Mouse (Mus musculus): Measurements from ENCODE around the gene 4833420G17Rik.
A peak's percentile ranks its signal among the peaks of the same experiment; 100 is the strongest.
"Not testable (repeated sequence)": the region's sequence is repeated elsewhere in the genome, so short reads cannot be mapped to it uniquely, and the experiment has no call there.

Gene 4833420G17Rik

GRCm38 (mm10) chr13:119462596-119463560 lies at the start of gene 4833420G17Rik:
Gene 4833420G17Rik, plus strand, starts transcription at chr13:119462768.
- peak; percentile 85 to 92 for DNase-seq (ENCODE audit: low spot score in 2 of 2)

GRCm38 (mm10) chr13:119413026-119413425 lies 49.5 kb upstream of the 4833420G17Rik start:
- no peak for DNase-seq (ENCODE audit: low spot score in 2 of 2)

GRCm38 (mm10) chr13:119418479-119418878 lies 44.1 kb upstream of the 4833420G17Rik start:
- no peak for DNase-seq (ENCODE audit: low spot score in 2 of 2)

- DNase-seq (ENCODE audit: low spot score in 2 of 2): no peak
Measured at GRCm38 (mm10) chr13:119430164-119430563, 32.4 kb upstream of the 4833420G17Rik start.

- DNase-seq (ENCODE audit: low spot score in 2 of 2): no peak
Measured at GRCm38 (mm10) chr13:119432041-119432440, 30.5 kb upstream of the 4833420G17Rik start.

- DNase-seq (ENCODE audit: low spot score in 2 of 2): no peak
Measured at GRCm38 (mm10) chr13:119434359-119434758, 28.2 kb upstream of the 4833420G17Rik start.

- no peak for DNase-seq (ENCODE audit: low spot score in 2 of 2)
Measured at GRCm38 (mm10) chr13:119442244-119442643, 20.3 kb upstream of the 4833420G17Rik start.

GRCm38 (mm10) chr13:119453563-119453962 lies 9.0 kb upstream of the 4833420G17Rik start:
- DNase-seq (ENCODE audit: low spot score in 2 of 2): no peak

GRCm38 (mm10) chr13:119455082-119455481 lies 7.5 kb upstream of the 4833420G17Rik start:
- no peak for DNase-seq (ENCODE audit: low spot score in 2 of 2)

- DNase-seq (ENCODE audit: low spot score in 2 of 2): no peak
Measured at GRCm38 (mm10) chr13:119456342-119456741, 6.2 kb upstream of the 4833420G17Rik start.

- no peak for DNase-seq (ENCODE audit: low spot score in 2 of 2)
Measured at GRCm38 (mm10) chr13:119461900-119462595, 520 bp upstream of the 4833420G17Rik start.

- no peak for DNase-seq (ENCODE audit: low spot score in 2 of 2)
Measured at GRCm38 (mm10) chr13:119476631-119477030, 14.1 kb downstream of the 4833420G17Rik start.

GRCm38 (mm10) chr13:119477789-119478188 lies 15.2 kb downstream of the 4833420G17Rik start:
- no peak for DNase-seq (ENCODE audit: low spot score in 2 of 2)

- no peak for DNase-seq (ENCODE audit: low spot score in 2 of 2)
Measured at GRCm38 (mm10) chr13:119487354-119487753, 24.8 kb downstream of the 4833420G17Rik start.

- peak; percentile 83 to 95 for DNase-seq (ENCODE audit: low spot score in 2 of 2)
Measured at GRCm38 (mm10) chr13:119487880-119488580, 25.5 kb downstream of the 4833420G17Rik start, which contains the start of the genes Tmem267 and 3110070M22Rik. Gene Tmem267, plus strand, starts transcription at chr13:119488039. Gene 3110070M22Rik, minus strand, starts transcription at chr13:119488383.

GRCm38 (mm10) chr13:119492083-119492482 lies 29.5 kb downstream of the 4833420G17Rik start:
- DNase-seq (ENCODE audit: low spot score in 2 of 2): peak in 1 of 2 experiments; percentile 58

GRCm38 (mm10) chr13:119494938-119495337 lies 32.4 kb downstream of the 4833420G17Rik start:
- DNase-seq (ENCODE audit: low spot score in 2 of 2): not testable (repeated sequence)

Data from spleen, postnatal 4 days (tissue).